Mouse (Mus musculus) heart, embryonic 15.5 days (tissue): ENCODE results near the gene Foxl1. TPM values are rescaled to one million over a fixed set of nuclear protein-coding genes. Genes with fewer than 3 reads are reported as not detected.

ENCODE experiments used
- ATAC-seq: fragments of 200-750 bp; cut with Nextera tagmentation; replicated peaks from 2 replicates; pipeline ENCODE4 v1.8.0; 2017; ENCODE audit warnings: low read depth, moderate TSS enrichment; ENCODE audit not compliant: insufficient number of reproducible peaks, insufficient read depth, low FRiP score
- H3K27ac ChIP-seq: fragments of 300-500 bp; sonication (generic); 2 replicates; pipeline ENCODE4 v1.5.1; 2015; ENCODE audit warnings: mild to moderate bottlenecking, inconsistent platforms
- H3K27me3 ChIP-seq: fragments of 300-500 bp; sonication (generic); 2 replicates; pipeline ENCODE4 v1.6.1; 2015; ENCODE audit warnings: inconsistent platforms
- H3K36me3 ChIP-seq: fragments of 300-500 bp; sonication (generic); 2 replicates; pipeline ENCODE4 v1.6.1; 2015; ENCODE audit warnings: mild to moderate bottlenecking, inconsistent platforms
- H3K4me1 ChIP-seq: fragments of 300-500 bp; sonication (generic); replicated peaks from 2 replicates; pipeline ENCODE4 v1.6.1; 2015; ENCODE audit warnings: inconsistent platforms
- H3K4me2 ChIP-seq: fragments of 300-500 bp; sonication (generic); 2 replicates; pipeline ENCODE4 v1.6.1; 2015; ENCODE audit warnings: inconsistent platforms, mild to moderate bottlenecking, moderate library complexity
- H3K4me3 ChIP-seq: fragments of 300-500 bp; sonication (generic); 2 replicates; pipeline ENCODE4 v1.5.1; 2015; ENCODE audit warnings: mild to moderate bottlenecking, inconsistent platforms
- H3K9ac ChIP-seq: fragments of 300-500 bp; sonication (generic); 2 replicates; pipeline ENCODE4 v1.6.1; 2015; ENCODE audit warnings: mild to moderate bottlenecking, inconsistent platforms
- H3K9me3 ChIP-seq: fragments of 300-500 bp; sonication (generic); replicated peaks from 2 replicates; pipeline ENCODE4 v1.6.1; 2016; ENCODE audit warnings: inconsistent platforms
- WGBS: fragments of 180-500 bp; shearing (Covaris S2); methylation state at CpG from one replicate; pipeline ENCODE4 v1.1.7; 2015; ENCODE audit warnings: mixed read lengths; 5-methylcytosine and 5-hydroxymethylcytosine counted together
- polyA plus RNA-seq: library from polyadenylated mRNA; unstranded; fragments of >200 nt; fragmentation: Nextera tagmentation; extraction: Ambion mirVana; gene quantifications from 2 replicates; pipeline ENCODE4 v1.2.1, GENCODE M21; 2015

Foxl1 gene
- polyA plus RNA-seq, 1 experiment from 2014 or later = 0.34 TPM

DNA sequence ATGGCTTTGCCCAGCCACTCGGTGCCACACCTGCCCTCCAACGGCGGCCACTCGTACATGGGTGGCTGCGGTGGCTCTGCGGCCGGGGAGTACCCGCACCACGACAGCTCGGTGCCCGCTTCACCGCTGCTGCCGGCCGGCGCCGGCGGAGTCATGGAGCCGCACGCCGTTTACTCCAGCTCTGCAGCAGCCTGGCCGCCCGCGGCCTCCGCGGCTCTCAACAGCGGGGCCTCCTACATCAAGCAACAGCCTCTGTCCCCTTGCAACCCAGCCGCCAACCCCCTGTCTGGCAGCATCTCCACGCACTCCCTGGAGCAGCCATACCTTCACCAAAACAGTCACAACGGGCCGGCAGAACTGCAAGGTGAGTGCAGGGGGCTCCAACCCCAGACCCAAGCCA, 42.7 kb upstream of the Foxl1 start:
- Histone ChIP-seq H3K9ac (peak overlapping the region; percentile 29; the same call in 1 of the 2 replicates), H3K36me3 (no peaks in the 10 kb centered on the region), H3K4me3 (peak overlapping the region; percentile 69), H3K4me1 (peaks cover 34% of the 10 kb centered on the region), H3K4me2 (peak overlapping the region; percentile 97), H3K27me3 (peaks cover 100% of the 10 kb centered on the region), H3K9me3 (no peaks in the 10 kb centered on the region), H3K27ac (no peak overlapping the region)
- WGBS = 7% methylated on average over 30 of the region's 30 CpGs
- no peak for ATAC-seq

DNA sequence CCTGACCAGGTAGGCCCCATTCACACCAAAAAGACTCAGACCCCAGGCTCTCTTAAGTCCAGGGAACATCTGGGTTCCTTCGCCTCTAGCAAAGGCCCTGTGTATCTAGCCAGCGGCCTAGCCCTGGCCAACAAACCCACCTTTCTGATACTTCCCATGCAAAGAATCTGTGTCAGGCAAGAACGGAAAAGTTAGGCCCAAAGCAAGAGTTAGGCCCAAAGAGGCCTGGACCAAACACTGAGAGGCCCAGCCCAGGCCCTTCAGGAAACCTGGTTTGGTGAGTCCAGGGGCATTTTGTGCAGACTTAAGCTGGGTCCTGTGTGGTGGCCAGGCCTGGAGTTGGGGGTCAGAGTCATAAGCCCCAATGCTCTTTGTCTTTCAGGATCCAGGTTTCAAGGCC, 42.2 kb upstream of the Foxl1 start:
- no peak for ATAC-seq
- Histone ChIP-seq H3K27ac (no peak overlapping the region), H3K4me3 (peak overlapping the region; percentile 69; the same call in 1 of the 2 replicates), H3K27me3 (peaks cover 100% of the 10 kb centered on the region), H3K9me3 (no peaks in the 10 kb centered on the region), H3K36me3 (no peaks in the 10 kb centered on the region), H3K4me1 (peaks cover 33% of the 10 kb centered on the region), H3K4me2 (peak overlapping the region; percentile 1; the same call in 1 of the 2 replicates), H3K9ac (no peak overlapping the region)
- 79% methylated on average over 3 of the region's 3 CpGs for WGBS

DNA sequence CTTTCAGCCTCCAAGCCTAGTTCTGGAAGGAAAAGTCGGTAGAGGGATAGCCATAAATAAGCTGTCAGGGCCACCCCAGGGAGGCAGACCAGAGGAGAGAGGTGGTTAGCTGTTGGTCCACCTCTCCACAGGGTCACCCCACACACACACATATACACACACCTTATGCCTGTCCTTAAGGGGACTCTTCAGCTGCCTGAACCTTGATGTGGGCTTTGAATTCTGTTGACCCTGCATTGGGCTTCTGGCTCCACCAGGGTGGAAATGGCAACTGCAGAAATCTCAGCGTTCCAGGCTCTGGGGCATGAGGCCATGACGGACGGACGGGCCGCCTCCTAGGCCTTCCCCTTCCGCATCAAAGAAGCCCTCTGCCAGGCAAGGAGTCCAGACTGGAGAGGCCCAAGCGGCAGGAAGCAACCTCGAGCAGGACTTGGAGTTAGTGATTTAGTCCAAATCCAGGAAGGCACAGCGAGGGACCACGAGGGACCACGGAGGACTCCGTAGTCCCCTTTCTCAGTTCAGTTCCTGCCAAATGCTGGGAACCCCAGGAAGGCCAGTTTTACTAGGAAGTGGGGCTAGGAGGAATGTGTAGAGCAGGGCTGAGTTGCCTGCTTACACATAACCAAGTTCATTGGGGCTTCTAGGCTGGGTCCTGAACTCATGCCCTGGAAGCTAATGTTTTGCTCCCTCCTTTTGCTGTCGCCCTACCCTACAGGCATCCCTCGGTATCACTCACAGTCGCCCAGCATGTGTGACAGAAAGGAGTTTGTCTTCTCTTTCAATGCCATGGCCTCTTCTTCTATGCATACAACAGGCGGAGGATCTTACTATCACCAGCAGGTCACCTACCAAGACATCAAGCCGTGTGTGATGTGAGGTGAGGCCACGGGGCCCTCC, 41.5 kb upstream of the Foxl1 start:
- peak overlapping the region; percentile 1; the same call in 1 of the 2 replicates for H3K4me2 ChIP-seq
- no peak for ATAC-seq
- H3K4me3 ChIP-seq = peak overlapping the region; percentile 69; the same call in 1 of the 2 replicates
- no peaks in the 10 kb centered on the region for H3K9me3 ChIP-seq
- no peak overlapping the region for H3K27ac ChIP-seq
- peaks cover 34% of the 10 kb centered on the region for H3K4me1 ChIP-seq
- no peak overlapping the region for H3K9ac ChIP-seq
- WGBS = 37% methylated on average over 19 of the region's 19 CpGs
- peaks cover 100% of the 10 kb centered on the region for H3K27me3 ChIP-seq
- no peaks in the 10 kb centered on the region for H3K36me3 ChIP-seq

DNA sequence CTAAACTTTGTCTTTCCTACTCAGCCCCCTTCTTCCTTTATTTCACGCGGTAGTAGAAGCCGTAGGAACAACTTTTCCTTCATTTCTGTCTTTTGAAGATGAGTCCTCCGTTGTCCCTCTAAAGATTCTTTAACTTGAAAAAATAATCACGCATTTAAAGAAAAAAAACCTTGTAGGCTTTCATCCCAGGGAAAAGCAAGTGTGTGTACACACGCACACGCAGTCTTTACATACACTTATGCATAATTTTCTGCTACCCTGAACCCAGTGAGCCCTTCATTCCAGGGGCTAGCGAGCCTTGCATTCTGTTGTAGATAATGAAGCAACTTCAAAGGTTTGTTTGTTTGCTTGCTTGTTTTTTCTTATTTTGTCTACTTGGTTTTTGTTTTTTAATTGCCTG, 39.5 kb upstream of the Foxl1 start:
- no peaks in the 10 kb centered on the region for H3K9me3 ChIP-seq
- H3K9ac ChIP-seq = no peak overlapping the region
- 15% methylated on average over 8 of the region's 8 CpGs for WGBS
- H3K4me3 ChIP-seq = peak overlapping the region; percentile 20; the same call in 1 of the 2 replicates
- no peaks in the 10 kb centered on the region for H3K36me3 ChIP-seq
- no peak overlapping the region for H3K27ac ChIP-seq
- H3K27me3 ChIP-seq = peaks cover 98% of the 10 kb centered on the region
- H3K4me2 ChIP-seq = no peak overlapping the region
- peaks cover 30% of the 10 kb centered on the region for H3K4me1 ChIP-seq
- ATAC-seq = no peak

DNA sequence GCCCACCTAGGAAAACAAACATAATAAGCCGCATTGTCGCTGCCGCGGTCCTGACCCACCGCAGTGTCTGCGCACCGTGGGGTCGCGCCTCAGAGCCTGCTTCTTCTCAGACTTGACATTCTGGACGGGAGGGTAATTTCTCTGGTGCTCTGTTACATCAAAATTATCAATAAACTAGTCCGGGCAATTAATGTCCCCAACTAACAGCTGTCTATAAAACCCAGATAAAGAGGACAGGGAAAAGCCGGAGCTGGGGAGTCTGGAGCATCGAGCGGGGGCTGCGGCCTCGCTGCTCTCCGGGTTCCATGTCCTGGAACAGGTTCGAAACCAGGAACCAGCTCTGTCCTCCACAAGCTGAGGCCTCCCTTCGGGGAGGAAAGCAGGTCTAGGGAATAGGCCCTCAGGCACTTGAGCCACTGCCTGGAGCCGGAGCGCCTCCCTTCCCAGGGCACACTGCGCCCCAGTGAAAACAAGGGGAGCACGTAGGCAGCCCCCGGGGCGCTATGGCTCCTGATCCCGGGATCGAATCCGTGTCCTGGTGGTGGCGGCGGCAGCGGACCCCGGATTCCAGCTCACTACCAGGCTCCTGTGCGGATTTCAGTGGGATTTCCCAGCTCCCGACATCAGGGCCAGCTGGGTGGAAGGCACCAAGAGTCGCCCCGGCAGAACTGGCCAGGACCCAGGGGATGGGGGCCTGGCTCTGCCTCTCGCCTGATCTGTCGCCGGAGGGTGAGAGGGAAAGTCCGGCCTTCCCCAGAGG, 38.7 kb upstream of the Foxl1 start:
- H3K4me2 ChIP-seq = peak overlapping the region; percentile 30; the same call in 1 of the 2 replicates
- 6% methylated on average over 40 of the region's 40 CpGs for WGBS
- peaks cover 24% of the 10 kb centered on the region for H3K4me1 ChIP-seq
- H3K36me3 ChIP-seq = no peaks in the 10 kb centered on the region
- no peak for ATAC-seq
- H3K4me3 ChIP-seq = peak overlapping the region; percentile 20
- peaks cover 98% of the 10 kb centered on the region for H3K27me3 ChIP-seq
- H3K9me3 ChIP-seq = no peaks in the 10 kb centered on the region
- no peak overlapping the region for H3K9ac ChIP-seq
- H3K27ac ChIP-seq = no peak overlapping the region

DNA sequence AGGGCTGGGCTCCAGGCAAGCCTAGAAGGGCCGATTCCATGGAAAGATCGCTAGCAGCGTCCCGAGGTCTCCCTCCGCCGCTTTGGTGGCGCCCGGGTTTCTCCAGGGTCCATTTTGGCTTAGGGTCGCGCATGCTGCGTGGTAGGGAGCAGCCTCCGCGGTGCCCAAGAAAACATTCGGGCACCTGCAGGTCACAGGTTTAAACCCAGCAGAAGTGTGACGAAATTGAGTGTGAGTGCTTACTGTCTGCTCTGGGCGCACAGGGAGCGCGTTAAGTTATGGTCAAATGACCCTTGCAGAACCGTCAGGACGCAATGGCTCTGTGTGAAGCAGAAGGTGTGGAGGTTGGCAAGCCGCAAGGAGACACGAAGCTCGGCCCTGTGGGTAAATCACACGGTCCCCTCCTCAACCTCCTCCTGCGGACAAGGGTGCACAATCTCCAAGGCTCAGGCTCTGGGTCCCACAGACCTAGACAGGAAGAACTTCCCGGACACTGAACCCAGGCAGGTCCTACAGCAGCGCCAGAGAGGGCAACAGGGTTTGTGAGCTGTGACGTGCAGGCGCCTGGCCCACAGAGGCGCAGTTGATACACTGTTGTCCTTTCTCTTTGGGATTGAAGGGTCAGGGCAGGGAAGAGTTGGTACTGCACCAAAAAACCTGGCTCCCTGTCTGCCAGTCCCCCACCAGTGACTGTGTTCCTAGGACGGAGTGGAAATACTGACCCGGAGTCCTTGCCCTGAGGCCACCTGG, 37.9 kb upstream of the Foxl1 start:
- Histone ChIP-seq H3K9ac (no peak overlapping the region), H3K27ac (no peak overlapping the region), H3K36me3 (no peaks in the 10 kb centered on the region), H3K27me3 (peaks cover 97% of the 10 kb centered on the region), H3K9me3 (no peaks in the 10 kb centered on the region), H3K4me3 (peak overlapping the region; percentile 20), H3K4me1 (peaks cover 17% of the 10 kb centered on the region), H3K4me2 (peak overlapping the region; percentile 30; the same call in 1 of the 2 replicates)
- ATAC-seq = no peak
- WGBS = 13% methylated on average over 32 of the region's 32 CpGs

DNA sequence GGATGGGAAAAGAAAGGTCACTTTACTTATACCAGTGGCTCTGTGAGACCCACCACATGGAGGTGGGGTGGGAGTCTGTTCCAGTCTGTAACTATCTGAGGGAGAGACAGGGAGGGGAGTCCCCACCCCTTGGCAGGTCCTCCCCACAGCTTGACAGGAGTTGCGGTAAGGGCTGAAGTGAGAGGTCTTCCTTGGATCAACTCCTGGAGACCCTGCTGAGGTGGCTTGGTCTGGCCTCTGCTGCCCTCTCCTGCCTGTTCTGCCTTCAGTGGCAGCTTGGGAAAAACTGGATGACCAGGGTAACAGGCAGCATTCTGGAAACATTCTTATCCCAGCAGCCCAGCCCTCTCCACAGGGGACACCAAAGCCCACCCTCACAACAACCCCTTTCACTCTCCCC, 37.0 kb upstream of the Foxl1 start:
- no peak overlapping the region for H3K27ac ChIP-seq
- ATAC-seq = no peak

DNA sequence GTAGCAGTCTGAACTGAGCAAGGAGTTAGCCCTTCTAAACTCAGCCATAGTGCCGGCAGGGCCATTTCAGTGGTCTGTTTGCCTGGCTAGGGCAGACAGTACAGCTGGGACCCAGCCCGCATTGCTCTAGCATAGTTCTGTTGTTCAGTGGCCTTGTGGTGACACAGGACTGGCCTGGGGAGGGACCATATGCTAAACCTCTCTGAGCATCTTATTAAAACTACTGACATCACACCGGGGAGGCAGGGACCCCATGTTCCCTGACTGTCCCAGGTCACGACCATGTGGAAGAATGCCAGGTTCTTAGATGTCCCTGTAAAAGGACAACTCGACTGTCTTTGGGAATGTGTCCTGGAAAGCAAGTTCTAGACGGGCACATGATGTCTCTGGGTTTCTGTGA, 35.6 kb upstream of the Foxl1 start:
- Histone ChIP-seq H3K9me3 (no peaks in the 10 kb centered on the region), H3K36me3 (peaks cover 3% of the 10 kb centered on the region; the same call in 1 of the 2 replicates), H3K9ac (no peak overlapping the region), H3K4me1 (peaks cover 13% of the 10 kb centered on the region; the same call in 1 of the 2 replicates), H3K4me2 (no peak overlapping the region; the same call in 1 of the 2 replicates), H3K27me3 (peaks cover 73% of the 10 kb centered on the region), H3K27ac (no peak overlapping the region), H3K4me3 (no peak overlapping the region)
- 23% methylated on average over 6 of the region's 6 CpGs for WGBS
- no peak for ATAC-seq

More for the DNA sequence above, 37.0 kb upstream of the Foxl1 start:
- Histone ChIP-seq H3K9me3 (no peaks in the 10 kb centered on the region), H3K27me3 (peaks cover 88% of the 10 kb centered on the region), H3K36me3 (no peaks in the 10 kb centered on the region), H3K9ac (no peak overlapping the region), H3K4me3 (no peak overlapping the region), H3K4me2 (no peak overlapping the region), H3K4me1 (peaks cover 13% of the 10 kb centered on the region; the same call in 1 of the 2 replicates)
- WGBS = 0% methylated on average over 1 of the region's 1 CpGs

DNA sequence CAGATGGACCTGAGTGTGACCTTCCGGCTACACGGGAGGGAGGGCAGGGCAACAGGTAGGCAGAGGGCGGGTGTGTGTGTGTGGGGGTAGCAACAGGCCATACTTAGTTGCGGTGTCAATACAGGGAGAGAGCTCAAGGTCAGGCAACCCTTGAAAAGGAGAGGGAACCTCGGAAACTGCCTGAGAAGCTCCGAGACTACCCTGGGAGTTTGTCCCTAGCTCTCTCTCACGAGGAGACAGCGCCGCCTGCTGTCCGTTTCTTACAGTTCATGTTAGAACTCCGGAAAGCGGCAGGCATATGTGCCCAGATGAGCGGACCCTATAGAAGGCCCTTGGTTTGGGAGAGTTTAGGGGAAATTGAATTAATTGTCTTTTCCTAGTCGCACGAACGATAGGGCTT, 35.1 kb upstream of the Foxl1 start:
- no peak overlapping the region for H3K9ac ChIP-seq
- WGBS = 2% methylated on average over 16 of the region's 16 CpGs
- H3K4me1 ChIP-seq = peaks cover 13% of the 10 kb centered on the region; the same call in 1 of the 2 replicates
- peak overlapping the region; percentile 31; the same call in 1 of the 2 replicates for H3K4me2 ChIP-seq
- peaks cover 68% of the 10 kb centered on the region for H3K27me3 ChIP-seq
- H3K27ac ChIP-seq = no peak overlapping the region
- no peak overlapping the region for H3K4me3 ChIP-seq
- no peaks in the 10 kb centered on the region for H3K9me3 ChIP-seq
- no peak for ATAC-seq
- peaks cover 5% of the 10 kb centered on the region; the same call in 1 of the 2 replicates for H3K36me3 ChIP-seq

DNA sequence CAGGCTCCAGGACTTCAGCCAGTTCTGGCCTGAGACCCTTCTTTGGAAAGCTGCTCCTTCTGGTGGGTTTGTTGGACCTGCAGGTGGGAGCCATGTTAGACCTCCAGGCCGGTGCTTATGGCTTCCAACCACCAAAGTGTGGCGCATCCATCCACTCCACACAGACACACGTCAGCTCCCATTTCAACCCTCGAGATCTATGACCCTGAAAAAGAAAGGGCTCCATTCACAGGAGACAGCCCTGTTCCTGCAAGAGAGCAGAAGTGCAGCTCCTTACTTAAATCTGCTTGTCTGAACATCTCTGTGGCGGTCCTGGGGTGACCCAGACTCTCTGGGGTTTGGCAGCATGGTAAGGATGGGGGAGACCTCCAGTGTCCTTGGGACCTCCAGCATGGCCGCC, 34.2 kb upstream of the Foxl1 start:
- no peak overlapping the region for H3K27ac ChIP-seq
- ATAC-seq = no peak; the same call in 1 of the 2 replicates
- H3K9ac ChIP-seq = no peak overlapping the region
- H3K4me3 ChIP-seq = no peak overlapping the region
- H3K27me3 ChIP-seq = peaks cover 60% of the 10 kb centered on the region
- no peaks in the 10 kb centered on the region for H3K9me3 ChIP-seq
- no peak overlapping the region for H3K4me2 ChIP-seq
- H3K36me3 ChIP-seq = peaks cover 13% of the 10 kb centered on the region; the same call in 1 of the 2 replicates
- WGBS = 64% methylated on average over 6 of the region's 6 CpGs
- H3K4me1 ChIP-seq = peaks cover 13% of the 10 kb centered on the region; the same call in 1 of the 2 replicates
